Mouse (Mus musculus): Measurements from ENCODE around the gene Aim2. TPM values are rescaled to one million over a fixed set of nuclear protein-coding genes. Genes with fewer than 3 reads are reported as not detected.

Aim2 gene
- total RNA-seq, 4 experiments from 2014 or later, result 0.58 TPM; not detected in 3

DNA sequence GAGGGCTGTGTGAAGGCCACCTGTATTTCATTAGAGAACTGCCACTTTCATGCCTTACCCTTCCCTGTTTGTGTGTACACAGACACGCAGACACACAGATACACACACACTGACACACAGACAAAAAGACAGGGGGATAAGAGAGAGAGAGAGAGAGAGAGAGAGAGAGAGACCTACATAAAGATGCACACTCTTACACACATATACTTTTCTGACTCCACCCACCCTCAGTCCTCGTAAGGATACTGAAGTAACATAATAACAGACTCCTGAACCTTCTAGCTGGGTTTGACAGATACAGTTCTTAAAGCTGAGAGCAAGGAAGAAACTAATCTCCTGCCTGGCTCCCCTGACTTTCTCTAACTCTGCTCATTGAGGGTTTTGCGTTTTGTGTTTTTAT is 38.8 kb downstream of the Aim2 start:
- DNase-seq (ENCODE audit: low spot score in 2 of 2), result no peak

DNA sequence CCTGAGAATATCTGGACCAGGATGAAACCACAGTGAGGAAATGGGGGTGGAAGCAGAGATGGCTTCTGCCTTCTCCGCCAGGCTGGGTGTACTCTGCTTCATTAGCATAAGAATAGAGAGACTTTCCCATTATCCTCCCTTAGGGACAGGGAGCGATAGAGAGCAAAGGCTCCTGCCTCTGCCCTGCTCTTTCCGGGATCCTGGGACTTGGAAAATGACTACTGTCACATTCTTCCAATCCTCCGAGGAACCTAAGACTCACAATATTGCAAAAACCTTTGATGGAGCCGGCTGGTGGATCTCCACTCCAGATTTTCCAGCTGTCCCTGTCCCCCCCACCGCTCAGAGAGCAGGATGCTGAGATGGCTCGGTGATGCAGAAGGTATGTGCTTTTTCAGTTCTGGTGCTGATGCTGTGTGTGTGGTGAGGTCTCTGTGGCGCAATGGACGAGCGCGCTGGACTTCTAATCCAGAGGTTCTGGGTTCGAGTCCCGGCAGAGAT is 39.3 kb downstream of the Aim2 start:
- DNase-seq (ENCODE audit: low spot score in 2 of 2), result no peak

DNA sequence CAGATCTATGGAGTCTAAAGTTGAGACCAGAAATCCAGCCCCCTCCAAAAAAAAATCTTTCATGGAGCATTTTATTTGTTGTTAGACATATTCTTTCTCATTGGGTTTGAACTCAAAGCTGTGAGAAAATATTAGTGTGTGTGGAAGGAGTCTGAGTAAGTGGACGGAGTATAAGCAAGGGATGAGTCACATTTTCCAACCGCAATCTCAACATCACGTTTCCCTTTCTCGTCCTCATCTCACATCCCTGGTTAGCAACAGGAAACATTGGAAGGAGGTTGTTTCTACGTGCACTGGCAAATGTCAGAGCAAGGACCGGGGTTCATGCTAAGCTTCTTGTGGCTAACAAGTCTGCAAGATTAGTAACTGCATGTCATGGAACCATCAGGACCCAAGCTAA is 41.1 kb downstream of the Aim2 start:
- DNase-seq (ENCODE audit: low spot score in 2 of 2), result no peak

DNA sequence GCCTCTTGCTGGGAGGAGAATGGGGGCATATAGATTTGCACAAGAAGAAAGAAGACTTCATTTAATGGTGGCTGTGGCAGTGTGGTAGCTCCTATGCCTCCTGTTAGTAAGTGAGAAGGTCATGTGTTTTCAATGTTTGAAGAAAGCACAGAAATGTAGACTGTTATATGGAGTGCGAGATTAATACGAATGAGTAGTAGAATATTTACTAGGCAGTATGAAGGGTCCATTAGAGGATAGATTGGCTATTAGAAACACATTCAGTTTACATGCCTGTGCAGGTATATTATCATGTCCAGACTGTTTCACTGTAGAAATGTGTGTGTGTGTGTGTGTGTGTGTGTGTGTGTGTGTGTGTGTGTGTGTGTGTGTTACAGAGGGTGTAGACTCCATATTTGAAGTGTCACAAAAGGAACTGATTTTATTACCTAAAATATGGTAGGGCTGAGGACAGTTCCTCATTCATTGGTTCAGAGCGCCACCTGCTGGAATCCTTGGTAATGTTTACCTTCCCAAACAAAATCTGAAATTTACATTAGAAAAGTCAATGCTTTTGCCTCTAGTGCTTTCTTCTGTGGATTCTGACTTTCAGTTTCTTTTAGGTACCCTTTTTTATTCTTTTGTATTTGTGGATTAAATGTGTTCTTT is 47.8 kb downstream of the Aim2 start:
- no peak for DNase-seq (ENCODE audit: low spot score in 2 of 2)

DNA sequence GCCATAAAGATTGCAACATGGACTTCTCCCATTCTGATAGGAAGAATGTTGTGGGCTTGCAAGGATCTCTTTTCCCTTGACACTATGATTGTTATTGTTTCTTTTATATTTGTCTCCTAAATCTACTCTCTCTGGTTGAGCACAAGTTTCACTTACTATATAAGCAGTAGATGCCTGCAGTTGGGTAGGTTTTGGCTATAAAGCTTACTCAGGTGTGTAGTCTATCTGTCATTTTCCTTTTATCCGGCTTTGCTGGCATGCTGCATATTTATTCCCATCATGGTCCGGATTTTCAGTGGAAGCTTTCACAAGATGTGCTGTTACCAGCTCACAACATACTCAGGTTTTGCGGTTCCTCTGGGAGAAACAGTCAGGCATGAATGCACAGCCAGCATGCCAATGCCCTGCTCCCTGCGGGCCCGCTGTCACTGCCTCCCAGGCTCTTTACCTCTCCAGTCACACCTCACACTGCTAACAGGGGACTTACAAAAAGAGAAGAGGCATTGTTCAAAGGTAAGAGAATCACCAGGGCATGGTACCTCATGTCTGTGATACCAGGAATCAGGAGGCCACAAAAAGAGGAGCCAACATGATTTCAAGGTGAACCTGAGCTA is 54.1 kb downstream of the Aim2 start:
- DNase-seq (ENCODE audit: low spot score in 2 of 2), result no peak

DNA sequence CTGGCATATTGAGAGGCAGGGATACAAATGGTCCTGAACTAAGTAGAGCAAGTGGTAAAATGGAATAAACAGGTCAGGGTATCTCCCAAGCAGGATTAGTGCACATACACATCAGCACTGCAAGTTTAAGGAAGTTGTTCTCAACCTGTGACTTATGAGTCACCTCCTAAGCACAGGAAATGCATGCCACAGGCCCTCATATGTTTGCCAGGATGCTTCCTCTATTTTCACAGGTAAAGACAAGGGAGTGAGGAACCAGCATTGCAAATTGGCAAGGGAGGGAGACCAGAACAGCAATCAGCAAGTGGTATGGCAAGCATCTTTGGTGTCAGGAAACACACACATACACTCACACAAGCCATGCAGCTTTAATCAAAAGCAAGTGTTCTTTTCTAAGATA is 58.4 kb downstream of the Aim2 start:
- no peak for DNase-seq (ENCODE audit: low spot score in 2 of 2)

DNA sequence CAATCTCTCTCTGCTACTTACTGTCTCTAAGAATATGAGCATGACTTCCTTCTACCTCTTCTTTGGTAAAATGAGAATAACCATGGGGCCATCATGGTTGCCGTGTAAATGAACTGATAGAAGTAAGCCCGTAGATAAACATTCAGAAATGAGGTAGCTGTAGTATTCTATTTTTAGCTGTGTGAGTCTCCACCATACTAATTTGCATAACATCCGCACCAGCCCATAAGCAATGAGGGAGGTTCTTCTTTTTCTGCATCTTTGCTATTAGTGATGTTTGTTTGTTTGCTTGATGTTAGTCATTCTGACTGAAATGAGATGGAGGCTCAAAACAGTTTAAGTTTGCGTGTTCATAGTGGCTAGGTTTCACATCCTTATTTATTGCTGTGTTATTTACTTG is 61.2 kb downstream of the Aim2 start:
- DNase-seq (ENCODE audit: low spot score in 2 of 2), result no peak

DNA sequence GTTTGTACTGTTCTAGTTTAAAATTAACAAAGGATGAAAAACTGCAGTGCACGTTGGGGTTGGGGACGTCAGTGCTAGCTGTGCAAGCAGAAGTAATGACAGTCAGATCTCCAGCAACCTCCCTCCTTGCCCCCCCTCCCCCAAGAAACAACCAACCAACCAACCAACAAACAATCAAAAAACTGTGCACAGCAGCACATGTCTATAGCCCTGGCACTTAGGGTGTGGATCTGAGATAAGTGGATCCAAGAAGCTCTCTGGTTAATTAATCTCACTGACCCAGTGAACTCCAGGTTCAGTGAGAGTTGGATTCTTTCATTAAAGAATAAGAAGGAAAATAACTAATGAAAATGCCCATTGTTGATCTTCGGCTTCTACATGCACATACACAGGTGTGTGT is 64.0 kb downstream of the Aim2 start:
- DNase-seq (ENCODE audit: low spot score in 2 of 2), result no peak

DNA sequence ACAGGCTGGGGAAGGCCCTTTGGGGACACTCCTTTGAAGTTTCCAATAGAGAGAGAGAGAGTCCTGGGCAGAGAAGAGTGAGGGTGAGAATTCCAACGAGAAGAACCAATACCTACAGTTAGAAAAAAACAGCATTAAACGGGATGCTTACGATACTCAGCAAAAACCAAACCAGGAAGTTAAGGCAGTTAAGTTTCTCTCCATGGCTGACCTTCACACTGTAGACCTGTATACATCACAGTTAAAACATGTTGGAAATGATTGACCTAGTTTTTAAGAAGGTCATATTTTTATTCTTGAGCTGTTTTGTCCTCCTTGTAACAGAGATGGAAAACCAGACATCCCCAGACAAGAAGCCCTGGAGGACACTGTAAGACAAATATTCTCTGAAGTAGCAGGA is 67.8 kb downstream of the Aim2 start:
- DNase-seq (ENCODE audit: low spot score in 2 of 2), result no peak

DNA sequence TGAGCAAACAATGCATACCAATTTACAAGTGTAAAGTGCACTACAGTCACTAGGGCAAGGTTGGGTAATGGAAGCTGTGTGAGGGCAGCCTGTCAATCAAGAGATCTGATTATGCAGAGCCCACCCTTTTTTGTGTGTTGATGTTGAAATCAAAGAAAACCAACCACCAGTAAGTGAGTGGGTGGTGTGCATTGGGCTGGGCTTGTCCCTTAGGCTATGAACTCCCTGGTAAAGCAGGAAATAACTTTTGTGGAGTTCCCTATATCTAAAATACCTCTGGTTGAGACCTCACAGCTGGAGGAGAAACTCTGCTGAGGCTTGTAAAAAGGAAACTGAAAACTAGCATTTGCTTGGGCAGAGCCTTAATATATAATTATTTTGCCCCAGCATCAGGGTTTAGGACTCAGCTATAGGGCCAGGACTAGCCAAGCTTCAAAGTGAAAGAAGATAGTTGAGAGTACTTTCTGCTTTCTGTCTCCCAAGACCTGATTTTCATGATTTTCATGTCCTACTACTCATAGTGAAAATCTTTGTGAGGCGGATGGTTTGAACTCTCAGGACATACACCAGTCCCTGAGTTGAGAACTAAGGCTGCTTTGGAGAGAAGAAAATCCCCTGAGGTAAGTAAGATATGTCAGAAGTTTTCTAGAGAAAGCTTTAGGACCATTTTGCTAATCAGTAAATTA is 68.4 kb downstream of the Aim2 start:
- DNase-seq (ENCODE audit: low spot score in 2 of 2), result no peak

DNA sequence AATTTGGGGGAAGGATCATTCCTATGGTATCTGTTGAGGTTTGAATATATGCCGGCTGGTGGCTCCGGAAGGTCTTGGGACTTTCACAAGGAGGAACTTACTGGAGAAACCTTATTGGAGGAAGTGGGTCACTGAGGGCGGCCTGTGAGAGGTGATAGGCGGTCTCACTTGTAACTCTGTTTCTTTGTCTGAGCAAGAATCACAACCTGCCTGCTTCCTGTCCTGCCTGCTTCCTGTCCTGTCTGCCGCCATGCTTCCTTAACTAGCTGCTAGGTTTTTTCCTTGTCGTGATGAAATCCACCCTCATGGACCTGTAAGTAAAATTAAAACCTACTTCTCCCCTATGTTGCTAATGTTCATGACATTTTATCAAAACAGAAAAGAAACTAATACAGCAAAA is 69.7 kb downstream of the Aim2 start:
- DNase-seq (ENCODE audit: low spot score in 2 of 2), result no peak

DNA sequence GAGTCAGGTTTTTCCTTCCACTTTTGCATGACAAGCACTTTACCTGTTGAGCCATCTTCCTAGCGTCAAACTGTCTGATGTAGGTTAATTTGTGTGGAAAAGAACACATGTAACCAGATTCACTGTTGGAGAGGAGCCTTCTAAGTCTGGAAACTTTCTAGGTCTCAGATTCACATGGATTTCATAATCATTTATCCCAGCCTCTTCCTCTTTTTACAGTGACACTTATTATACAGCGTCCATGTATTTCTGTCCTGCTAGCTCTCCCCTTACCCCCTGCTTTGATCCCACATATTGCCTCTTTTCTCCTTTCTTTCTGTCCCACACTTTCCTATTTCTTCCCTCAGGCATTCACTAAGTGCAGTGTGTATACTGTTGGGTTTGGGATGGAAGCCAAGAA is 75.7 kb downstream of the Aim2 start:
- no peak for DNase-seq (ENCODE audit: low spot score in 2 of 2)

DNA sequence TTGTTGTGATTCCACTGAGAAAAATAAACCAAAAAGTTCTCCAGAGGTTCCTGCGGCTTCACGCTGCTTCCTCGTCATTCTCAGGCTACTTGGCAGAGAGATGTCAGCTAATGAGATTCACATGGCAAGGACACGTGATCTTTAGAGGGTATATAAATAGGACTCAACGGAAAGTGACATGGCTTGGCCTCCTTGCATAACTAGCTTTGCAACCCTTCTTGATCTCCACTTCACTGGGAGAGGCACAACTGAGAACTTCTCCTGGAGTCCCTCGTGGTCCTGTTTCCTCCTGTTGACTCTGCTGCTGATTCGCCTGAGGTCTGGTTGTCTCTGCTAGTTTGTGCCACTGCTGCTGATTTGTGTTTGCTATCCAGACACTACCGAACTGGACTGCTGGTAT is 76.7 kb downstream of the Aim2 start:
- DNase-seq (ENCODE audit: low spot score in 2 of 2), result no peak

DNA sequence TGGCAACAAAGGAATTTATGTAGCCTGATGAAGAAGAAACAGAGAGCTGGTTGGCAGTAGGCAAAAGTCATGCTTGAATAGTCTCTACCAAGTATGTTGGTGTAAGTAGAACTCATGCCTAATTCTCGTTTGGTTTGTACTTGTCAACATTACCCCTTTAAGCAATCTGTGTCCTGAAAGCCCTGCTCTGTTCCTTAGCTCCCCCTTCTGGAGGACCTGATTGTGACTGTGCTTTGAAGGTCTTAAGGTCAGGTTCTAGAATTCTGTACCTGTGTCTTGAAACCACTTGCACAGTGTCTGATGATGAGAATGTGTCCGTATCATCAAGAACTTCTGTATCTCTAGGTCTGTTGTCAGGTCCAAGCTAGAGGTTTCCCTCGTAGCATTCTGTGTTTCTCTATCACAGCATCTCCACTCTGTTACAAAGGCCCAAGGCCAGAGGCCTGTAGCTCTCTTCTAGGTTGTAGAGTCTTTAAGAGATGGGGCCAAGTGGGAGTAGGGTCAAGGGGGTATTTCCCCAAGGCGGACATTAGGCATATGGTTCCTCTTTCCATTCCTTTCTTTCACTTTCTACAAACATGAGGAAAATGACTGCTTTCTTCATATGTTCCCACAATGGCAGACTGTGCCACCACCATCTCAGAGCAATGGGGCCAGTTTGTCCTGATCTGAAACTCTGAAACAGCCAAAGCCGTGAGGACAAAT is 79.5 kb downstream of the Aim2 start:
- no peak for DNase-seq (ENCODE audit: low spot score in 2 of 2)

DNA sequence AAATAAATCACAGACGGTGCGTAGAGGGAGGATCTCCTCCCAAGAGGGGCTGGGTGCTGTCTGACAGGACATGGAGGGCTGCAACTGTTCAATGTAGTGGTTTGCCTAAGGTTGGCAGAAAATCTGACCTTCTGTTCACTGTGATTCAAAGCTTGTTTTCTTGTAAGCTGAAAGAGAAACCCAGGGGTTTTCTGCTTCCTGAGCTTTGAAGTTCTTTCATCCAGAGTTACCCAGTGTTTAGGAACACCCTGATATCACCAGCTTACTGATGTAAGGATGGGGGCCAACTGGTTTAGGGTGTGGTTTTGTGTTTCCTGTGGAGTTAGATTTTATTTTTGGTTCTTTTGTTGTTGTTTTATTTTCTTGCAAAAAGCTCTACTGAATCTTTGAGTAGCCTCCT is 81.7 kb downstream of the Aim2 start:
- no peak for DNase-seq (ENCODE audit: low spot score in 2 of 2)

DNA sequence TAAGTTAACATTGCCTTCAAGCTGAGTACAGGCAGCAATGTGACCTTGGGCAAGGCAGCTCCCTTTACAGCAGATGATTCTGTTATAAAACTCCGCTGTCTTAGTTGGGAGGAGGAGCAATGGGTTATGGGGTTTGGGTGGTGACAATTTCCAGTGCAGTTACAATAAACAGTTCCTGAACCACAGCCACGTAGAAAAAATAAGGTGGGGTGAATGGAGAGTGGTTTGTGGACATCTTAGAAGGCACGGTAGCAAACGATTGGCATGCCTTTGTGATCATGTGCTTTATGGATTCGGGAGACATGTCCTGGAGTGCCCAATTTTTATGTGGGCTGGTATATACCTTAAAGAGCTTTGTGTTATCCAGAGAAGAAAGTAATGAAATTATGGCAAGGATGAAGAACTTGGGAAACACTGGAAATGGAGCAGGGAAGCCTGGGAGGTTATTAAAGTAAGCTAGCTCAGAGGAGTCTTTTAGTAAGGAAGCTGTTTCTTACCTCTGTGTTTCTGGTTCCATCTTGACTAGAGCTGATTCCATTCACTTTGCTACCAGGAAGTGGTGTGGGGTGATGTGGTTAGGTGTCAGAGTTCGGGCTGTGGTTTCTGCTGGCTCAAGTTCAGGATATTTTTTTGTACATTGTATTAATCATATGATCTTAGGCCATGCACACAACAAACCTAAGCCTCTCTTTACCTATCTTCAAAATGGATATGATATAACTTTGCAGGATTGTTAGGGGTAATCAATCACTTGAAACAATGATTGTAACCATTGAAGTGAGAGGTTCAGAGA is 86.7 kb downstream of the Aim2 start:
- no peak for DNase-seq (ENCODE audit: low spot score in 2 of 2)

DNA sequence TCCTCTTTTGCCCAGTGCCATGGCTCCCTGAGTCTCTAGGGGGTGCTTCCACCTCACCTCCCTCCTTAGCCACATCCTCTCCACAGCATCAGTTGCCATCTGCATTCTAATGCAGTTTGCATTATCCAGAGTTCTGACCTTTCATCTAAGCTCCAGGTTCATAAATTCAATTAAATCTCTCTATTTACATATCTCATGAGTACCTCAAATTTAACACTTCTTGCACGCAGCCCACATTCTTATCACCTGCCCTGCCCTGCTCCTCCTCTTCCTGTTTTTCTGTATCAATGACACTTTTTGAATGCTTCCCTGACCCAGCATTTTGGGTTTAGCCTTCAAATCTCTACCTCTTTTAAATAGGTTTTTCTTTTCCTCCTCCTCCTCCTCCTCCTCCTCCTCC is 90.0 kb downstream of the Aim2 start:
- no peak for DNase-seq (ENCODE audit: low spot score in 2 of 2)

DNA sequence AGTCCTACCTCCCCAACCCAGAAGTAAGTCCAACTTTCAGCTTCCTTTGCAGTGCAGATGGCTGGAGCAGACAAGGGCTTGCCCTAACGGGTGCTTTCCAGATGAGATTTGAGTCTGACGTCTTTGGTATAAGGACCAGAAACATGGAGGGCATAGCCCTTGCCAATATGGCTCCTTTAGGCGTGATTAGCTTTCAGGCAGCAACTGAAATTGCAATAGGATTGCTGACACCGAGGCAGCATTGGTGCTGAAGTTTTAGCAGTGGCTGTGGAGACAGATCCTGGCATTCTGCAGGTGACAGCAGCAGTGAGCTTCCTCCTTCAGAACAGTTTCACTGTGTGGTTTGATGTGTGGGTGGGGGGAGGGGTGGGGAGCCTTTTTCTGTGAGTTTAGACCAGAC is 90.5 kb downstream of the Aim2 start:
- no peak for DNase-seq (ENCODE audit: low spot score in 2 of 2)

DNA sequence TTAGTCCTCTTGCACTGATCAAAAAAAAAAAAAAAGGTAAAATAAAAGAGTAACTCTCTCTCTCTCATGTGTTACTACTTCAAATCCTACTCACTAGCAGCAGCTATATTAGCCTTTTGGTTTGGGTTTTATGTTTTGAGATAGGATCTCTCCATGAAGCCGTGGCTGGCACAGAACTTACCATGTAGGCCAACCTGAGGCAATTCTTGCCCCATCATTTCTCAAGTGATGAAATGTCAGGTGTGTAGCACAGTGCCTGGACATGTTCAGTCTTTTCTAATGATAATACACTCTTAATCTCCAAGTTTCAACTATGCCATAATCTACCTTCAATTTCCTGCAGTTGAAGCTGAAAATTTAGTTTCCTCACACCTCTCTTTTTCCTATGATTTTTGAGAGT is 92.4 kb downstream of the Aim2 start:
- DNase-seq (ENCODE audit: low spot score in 2 of 2), result no peak

DNA sequence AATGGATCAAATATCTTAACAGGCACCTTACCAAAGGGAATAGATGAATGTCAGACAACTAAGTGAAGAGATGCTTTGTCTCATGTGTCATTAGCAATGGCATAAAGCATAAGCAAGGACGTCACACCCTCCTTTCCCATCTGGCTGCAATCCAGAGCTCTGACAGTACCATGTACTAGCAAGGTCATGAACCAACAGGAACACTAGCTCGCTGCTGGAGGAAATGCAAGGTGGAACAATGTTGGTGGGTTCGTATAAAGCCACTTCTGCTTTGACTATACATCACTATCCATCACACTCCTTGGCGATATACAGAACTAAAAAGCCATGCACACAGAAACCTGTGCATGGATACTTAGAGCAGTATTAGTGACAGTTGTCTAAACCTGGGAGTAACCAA is 96.4 kb downstream of the Aim2 start:
- no peak for DNase-seq (ENCODE audit: low spot score in 2 of 2)

DNA sequence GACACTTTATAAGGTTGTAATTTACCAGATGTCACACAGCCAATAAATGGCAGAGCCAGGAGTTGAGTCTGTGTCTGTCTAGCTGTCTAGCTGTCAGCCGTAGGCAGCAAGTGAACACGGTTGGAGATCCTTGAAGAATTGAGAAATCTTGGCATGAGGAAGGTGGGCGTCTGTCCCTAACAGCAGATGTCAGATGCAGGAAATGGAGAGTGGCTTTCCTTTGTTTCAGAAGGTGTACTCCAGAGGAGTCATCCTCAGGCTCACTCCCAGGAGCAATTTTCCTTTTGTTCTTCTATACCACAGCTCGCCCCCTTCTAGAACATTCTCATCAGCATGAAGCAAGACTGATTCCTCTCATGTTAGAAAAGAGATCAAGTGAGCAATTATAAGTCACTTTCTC is 99.9 kb downstream of the Aim2 start:
- no peak for DNase-seq (ENCODE audit: low spot score in 2 of 2)

DNA sequence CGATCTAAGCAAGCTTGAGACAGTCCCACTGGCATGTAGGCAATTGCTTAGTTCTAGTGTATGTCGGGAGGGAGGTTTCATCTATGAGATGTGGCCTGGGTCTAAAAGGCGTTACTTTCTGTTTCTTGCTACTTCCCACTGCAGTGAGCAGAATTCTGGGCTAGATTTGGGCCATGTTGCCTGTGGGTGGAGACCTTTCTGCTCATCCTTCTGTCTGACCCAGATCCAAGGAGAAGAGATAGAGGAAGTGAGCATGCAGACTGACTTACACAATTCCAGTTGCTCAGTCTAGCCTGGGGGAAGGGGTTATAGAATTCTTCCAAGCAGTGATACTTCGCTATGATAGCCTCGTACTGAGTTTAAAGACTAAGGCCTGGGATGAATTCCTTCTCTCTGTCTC is 101.0 kb downstream of the Aim2 start:
- DNase-seq (ENCODE audit: low spot score in 2 of 2), result no peak
